Comparison of ENCODE assay signal across 7 mouse cellular contexts in genomic region chr17:69563165-69563564, GRCm38 (mm10).
DNase-seq lines count a peak whose midpoint lies in the region; ATAC-seq and TF ChIP-seq lines count a peak whose summit lies in the region.

No protein-coding gene starts in this region.

- no peak overlapping the region for H3K4me2 ChIP-seq in limb, embryonic 11.5 days (ENCODE audit: low read depth, severe bottlenecking)
- no peak overlapping the region for H3K4me2 ChIP-seq in neural tube, embryonic 13.5 days

- ATAC-seq in frontal cortex, adult (ENCODE audit: low TSS enrichment) = peak; percentile 97
- no peak; the same call in 1 of the 2 replicates for ATAC-seq in limb, embryonic 11.5 days (ENCODE audit: insufficient number of reproducible peaks, low FRiP score, low TSS enrichment, low read depth)
- peak; percentile 79 for ATAC-seq in neural tube, embryonic 13.5 days (ENCODE audit: low read depth)

- H3K4me1 ChIP-seq in cerebellum, adult 2 months (ENCODE audit: control insufficient read depth, insufficient read depth, low read length) = no peaks in the 10 kb centered on the region
- H3K4me1 ChIP-seq in limb, embryonic 11.5 days (ENCODE audit: control insufficient read depth, insufficient read depth, low read length) = no peaks in the 10 kb centered on the region
- no peaks in the 10 kb centered on the region for H3K4me1 ChIP-seq in neural tube, embryonic 13.5 days (replicated peaks)

- H3K27me3 ChIP-seq in cerebellum, adult 2 months (ENCODE audit: control insufficient read depth, insufficient read depth, low read length) = no peaks in the 10 kb centered on the region
- H3K27me3 ChIP-seq in limb, embryonic 11.5 days (ENCODE audit: control insufficient read depth, insufficient read depth, low read length) = no peaks in the 10 kb centered on the region
- no peaks in the 10 kb centered on the region for H3K27me3 ChIP-seq in neural tube, embryonic 13.5 days

- DNase-seq in WW6 (ENCODE audit: low read depth, low spot score) = peak; percentile 33
- DNase-seq in cerebellum, adult 2 months = peak; percentile 65 to 74
- DNase-seq in kidney, adult 9 months = peak; percentile 57
- DNase-seq in limb, embryonic 11.5 days (ENCODE audit: low spot score) = peak; percentile 69
- no peak for DNase-seq in thymus, postnatal 0 days (ENCODE audit: low spot score)

- no peak overlapping the region for H3K9ac ChIP-seq in limb, embryonic 11.5 days (ENCODE audit: low read length)
- H3K9ac ChIP-seq in neural tube, embryonic 13.5 days = no peak overlapping the region

- no peak for TF ChIP-seq POLR2A in cerebellum, adult 2 months (IDR thresholded peaks at IDR 0.05; ENCODE audit: borderline replicate concordance, insufficient read depth, low read length)

- no peaks in the 10 kb centered on the region for H3K9me3 ChIP-seq in limb, embryonic 11.5 days (ENCODE audit: control insufficient read depth, low read length)
- no peaks in the 10 kb centered on the region for H3K9me3 ChIP-seq in neural tube, embryonic 13.5 days

- H3K36me3 ChIP-seq in limb, embryonic 11.5 days (ENCODE audit: control insufficient read depth, insufficient read depth, low read length) = no peaks in the 10 kb centered on the region
- no peaks in the 10 kb centered on the region for H3K36me3 ChIP-seq in neural tube, embryonic 13.5 days

- no peak overlapping the region for H3K27ac ChIP-seq in cerebellum, adult 2 months (ENCODE audit: insufficient read depth, low read length)
- no peak overlapping the region for H3K27ac ChIP-seq in limb, embryonic 11.5 days (replicated peaks; ENCODE audit: low read depth, low read length)
- no peak overlapping the region for H3K27ac ChIP-seq in neural tube, embryonic 13.5 days (replicated peaks)

- TF ChIP-seq CTCF in cerebellum, adult 2 months (IDR thresholded peaks at IDR 0.05; ENCODE audit: borderline replicate concordance, insufficient read depth, low read depth, low read length) = peak; percentile 82

- no peak overlapping the region for H3K4me3 ChIP-seq in cerebellum, adult 2 months (replicated peaks; ENCODE audit: insufficient read depth, low read depth, low read length)
- no peak overlapping the region for H3K4me3 ChIP-seq in limb, embryonic 11.5 days (ENCODE audit: low read depth, low read length)
- no peak overlapping the region for H3K4me3 ChIP-seq in neural tube, embryonic 13.5 days

- WGBS in cerebellum, adult 2 months = 5% methylated on average over 4 of the region's 4 CpGs
- 21% methylated on average over 4 of the region's 4 CpGs for WGBS in limb, embryonic 11.5 days
- WGBS in neural tube, embryonic 13.5 days = 24% methylated on average over 4 of the region's 4 CpGs
